Mouse (Mus musculus) embryonic stem cell, embryonic (primary cell): ENCODE data around the gene Tmem51.

ENCODE experiments used
- CTCF ChIA-PET, 4 experiments: fragments of 300-600 bp in 2 of 4; fragments of 350-600 bp in 2 of 4; sonication (Branson Sonifier 250); formaldehyde crosslinking; loops; one replicate each; lab custom pipeline; 2022; ENCODE audit warnings: inconsistent platforms in 2 of 4; lab: Charles Lee
- POLR2A ChIA-PET, 4 experiments: fragments of 300-600 bp in 2 of 4; fragments of 350-600 bp in 2 of 4; sonication (Branson Sonifier 250); formaldehyde crosslinking; loops; one replicate each; lab custom pipeline; 2022; ENCODE audit warnings: antibody characterized with exemption in 4 of 4, inconsistent platforms in 1 of 4; lab: Charles Lee

Tmem51 gene

DNA sequence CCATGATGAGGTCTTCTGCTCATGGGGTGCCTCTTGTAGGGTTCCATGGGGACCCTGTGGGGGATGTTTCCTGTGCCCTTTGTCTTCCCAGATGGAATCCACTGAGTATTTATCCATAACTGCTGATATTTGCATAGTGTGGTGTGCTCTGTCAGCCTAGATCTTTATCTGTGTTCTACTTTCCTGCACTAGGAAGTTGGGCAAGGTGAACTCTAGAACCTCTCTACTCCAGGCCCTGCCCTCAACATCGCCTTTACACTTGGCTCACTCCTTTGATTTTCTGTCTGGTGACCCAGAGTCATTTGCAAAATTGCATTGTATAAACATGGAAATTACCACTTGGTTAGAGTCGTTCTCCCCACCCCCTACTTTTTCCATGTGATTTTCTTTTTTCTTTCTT, 59.6 kb downstream of the Tmem51 start:
- POLR2A ChIA-PET, result interaction anchor here in 3 of 4 experiments (0.9 to 1.6 kb wide), 5 partner anchors 10 to 52 kb away, joined by 3 to 6 read pairs (median 5); partner anchors contain the start of gene Fhad1 (in 2 of the 3)
- CTCF ChIA-PET, result interaction anchor here in 1 of 4 experiments (1.7 kb wide), 1 partner anchor 19 kb away, joined by 6 read pairs; no protein-coding TSS in a partner anchor

DNA sequence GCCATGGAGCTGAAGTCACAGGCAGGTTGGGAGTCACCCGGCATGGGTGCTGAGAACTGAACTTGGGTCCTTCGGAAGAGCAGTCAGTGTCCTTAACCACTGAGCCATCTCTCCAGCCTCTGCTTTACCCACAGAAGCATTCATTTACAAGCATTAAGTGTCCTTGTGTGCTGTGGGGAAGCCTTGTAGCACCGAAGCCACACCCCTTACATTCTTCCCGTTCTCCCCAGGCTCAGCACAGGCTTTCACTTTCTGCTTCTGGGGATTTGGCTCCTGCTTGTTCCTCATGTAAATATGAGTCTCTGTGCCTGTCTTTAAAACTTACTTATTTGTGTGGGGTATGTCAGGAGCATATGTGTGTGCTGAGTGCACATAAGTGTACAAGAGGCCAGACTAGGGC, 60.9 kb downstream of the Tmem51 start:
- POLR2A ChIA-PET, result interaction anchor here in 3 of 4 experiments (0.8 to 1.6 kb wide), 7 partner anchors 9 to 54 kb away, joined by 3 to 6 read pairs (median 3); partner anchors contain the start of gene Fhad1 (in 1 of the 3)
- CTCF ChIA-PET, result interaction anchor here in 1 of 4 experiments (0.6 kb wide), 1 partner anchor 18 kb away, joined by 3 read pairs; no protein-coding TSS in a partner anchor

DNA sequence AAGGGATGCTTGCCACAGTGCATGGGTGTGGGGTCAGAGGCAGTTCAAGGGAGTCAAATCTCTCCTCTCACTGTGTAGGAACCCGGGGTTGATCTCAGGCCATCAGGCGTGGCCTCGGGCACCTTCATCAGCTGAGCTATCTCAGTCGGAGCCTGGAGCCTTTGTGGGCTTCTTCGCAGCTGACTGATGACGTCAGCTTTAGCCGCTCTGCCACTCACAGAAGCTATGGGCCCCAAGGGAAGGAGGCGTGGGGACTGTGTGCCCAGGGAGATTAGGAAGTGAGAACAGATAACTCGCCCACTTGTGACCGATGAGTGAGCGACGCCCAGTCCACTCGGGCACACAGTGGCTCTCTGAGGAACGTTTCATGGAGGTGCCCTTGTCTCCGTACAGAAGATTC, 66.4 kb downstream of the Tmem51 start:
- CTCF ChIA-PET, result interaction anchor here in 3 of 4 experiments (0.6 to 2.1 kb wide), 6 partner anchors 12 to 331 kb away, joined by 3 to 8 read pairs (median 4); no protein-coding TSS in a partner anchor
- POLR2A ChIA-PET, result interaction anchor here in 3 of 4 experiments (0.6 to 5.2 kb wide), 23 partner anchors 8 to 1202 kb away, joined by 3 to 37 read pairs (median 4); partner anchors contain the start of gene Tmem51 (in 1 of the 3)

DNA sequence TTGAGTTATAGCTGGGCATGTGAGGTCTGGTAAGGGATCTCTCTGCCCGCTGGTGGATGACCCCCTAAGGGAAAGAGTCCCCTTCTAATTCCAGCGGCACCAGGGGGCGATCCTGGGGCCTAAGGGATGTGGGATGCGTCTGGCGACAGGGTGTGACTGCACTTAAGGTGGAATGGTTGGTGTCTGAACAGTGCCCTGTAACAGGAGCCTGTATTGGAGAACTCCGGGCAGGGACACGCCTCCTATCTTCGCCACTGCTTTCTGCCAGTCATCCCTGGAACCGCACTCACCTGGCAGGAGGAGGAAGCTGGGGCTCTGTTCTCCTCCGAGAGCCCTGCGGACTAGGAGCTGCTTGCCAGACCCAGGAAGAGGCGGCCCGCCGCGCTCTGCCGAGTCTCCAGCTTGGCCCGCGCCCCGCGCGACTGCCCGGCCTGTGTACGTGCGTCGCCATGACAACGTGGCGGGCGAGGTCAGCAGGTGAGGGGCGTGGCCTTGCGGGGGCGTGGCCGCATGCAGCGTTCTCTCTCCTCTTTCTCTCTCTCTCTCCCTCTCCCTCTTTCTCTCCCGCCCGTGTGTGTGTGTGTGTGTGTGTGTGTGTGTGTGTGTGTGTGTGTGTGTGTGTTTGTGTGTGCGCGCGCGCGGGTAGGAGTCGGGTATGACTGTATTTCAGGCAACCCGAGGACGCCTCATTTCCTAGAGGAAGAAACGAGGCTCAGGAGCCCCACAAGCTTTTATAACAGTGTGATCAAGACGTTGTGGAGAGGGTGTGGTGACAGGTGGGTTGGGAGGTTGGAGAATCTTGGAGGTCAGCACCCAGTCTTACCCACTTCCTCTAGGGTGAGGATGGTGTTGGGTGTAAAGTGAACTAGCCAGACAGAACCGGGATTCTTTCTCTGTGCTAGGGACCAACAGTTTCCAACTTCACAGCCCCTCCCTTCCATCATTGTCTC, 69.2 kb downstream of the Tmem51 start, which contains the start of gene Fhad1:
Gene Fhad1 (minus strand): TSS at position 424 of the 950 bp plus-strand sequence.
- ChIA-PET POLR2A (interaction anchor here (0.6 to 5.2 kb wide), 47 partner anchors 9 to 373 kb away, joined by 3 to 37 read pairs (median 4); partner anchors contain the start of gene Tmem51 (in 1 of the 4)), CTCF (interaction anchor here (0.6 to 2.9 kb wide), 11 partner anchors 9 to 468 kb away, joined by 3 to 15 read pairs (median 4); no protein-coding TSS in a partner anchor)

DNA sequence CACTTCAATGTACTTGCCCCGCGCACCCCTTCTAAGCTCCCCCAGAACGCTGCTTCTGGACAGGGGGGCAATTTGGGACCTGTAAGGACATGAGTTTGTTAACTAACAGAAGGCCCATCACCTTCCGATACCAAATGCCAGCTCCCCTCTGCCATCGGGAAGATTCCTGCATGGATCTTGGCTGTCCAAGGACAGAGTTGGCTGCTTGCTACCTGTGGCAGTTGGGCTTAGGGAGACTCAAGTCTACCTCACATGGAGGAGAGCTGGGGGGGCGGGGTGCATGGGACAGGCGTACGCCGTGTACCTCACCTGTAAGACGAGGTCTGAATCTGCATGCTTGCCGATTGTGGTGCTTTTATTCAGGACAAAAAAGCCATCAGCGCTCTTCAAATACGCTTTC, 72.9 kb downstream of the Tmem51 start:
- ChIA-PET POLR2A (interaction anchor here in 3 of 4 experiments (0.5 to 10.3 kb wide), 34 partner anchors 10 to 727 kb away, joined by 3 to 92 read pairs (median 3); no protein-coding TSS in a partner anchor), CTCF (interaction anchor here (0.6 to 1.6 kb wide), 12 partner anchors 16 to 581 kb away, joined by 3 to 7 read pairs (median 3); partner anchors contain the start of gene Tmem51 (in 1 of the 4))

DNA sequence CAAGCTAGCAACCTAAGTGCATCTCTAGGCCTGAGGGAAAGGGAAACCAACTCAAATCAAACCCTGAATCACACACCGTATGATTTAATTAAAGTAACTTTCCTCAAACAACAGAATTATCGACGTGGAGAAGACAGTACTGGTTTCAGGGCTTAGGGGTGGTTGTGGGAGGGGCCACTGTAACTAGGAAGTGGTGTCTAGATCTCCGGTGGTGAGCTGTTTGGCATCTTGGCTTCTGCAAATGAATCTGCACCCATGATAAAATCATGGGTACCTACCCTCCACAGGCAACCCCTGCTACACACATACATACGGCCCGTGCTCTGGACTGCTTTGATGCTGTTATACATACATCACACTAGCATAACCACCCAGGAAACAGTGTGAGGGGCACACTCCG, 73.7 kb downstream of the Tmem51 start:
- CTCF ChIA-PET, result interaction anchor here (0.6 to 1.6 kb wide), 12 partner anchors 15 to 842 kb away, joined by 3 to 8 read pairs (median 3); partner anchors contain the start of gene Tmem51 (in 1 of the 4)
- POLR2A ChIA-PET, result interaction anchor here in 3 of 4 experiments (0.5 to 10.3 kb wide), 28 partner anchors 11 to 724 kb away, joined by 3 to 92 read pairs (median 4); no protein-coding TSS in a partner anchor

DNA sequence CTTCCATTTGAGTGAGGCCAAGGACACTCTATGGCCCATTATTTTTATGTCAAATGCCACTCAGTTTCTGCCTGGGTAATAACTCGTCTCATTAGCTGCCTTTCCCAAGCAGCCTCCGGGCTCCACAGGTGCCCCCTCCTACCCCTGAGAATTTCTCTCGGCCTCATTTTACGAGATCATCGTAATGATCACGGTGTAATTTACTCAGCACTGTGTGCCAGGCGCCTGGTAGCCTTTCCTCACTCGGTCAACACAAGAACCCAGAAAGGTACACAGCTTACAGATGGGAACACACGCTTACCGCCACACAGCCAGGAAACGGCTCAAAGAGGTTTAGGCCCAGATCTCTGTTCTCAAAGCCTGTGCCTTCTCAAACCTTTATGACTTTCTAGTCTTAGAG, 75.9 kb downstream of the Tmem51 start:
- ChIA-PET CTCF (interaction anchor here in 2 of 4 experiments (0.6 to 1.7 kb wide), 4 partner anchors 10 to 1341 kb away, joined by 3 to 4 read pairs (median 3); no protein-coding TSS in a partner anchor), POLR2A (interaction anchor here in 3 of 4 experiments (0.5 to 10.3 kb wide), 7 partner anchors 35 to 1305 kb away, joined by 3 to 92 read pairs (median 3); no protein-coding TSS in a partner anchor)

DNA sequence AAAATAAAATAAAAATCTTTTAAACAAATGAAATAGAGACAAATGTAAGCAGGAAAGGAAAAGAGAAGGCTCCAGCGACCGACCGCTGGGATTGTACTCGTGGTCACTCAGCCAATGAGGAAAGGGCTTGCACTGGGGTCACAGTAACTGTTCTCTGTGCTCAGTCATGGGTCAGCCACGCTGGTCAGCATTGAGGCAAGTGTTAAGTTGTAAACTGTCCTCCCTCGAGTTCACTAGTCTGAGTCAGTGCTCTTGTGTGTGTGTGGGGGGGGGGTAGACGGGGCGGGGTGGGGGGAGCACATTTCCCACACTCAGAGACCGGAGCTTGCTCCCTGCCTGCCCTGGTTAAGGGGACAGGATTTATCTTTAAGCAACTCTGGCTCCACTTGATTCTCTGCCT, 83.5 kb downstream of the Tmem51 start:
- POLR2A ChIA-PET, result interaction anchor here in 1 of 4 experiments (0.9 kb wide), 1 partner anchor 70 kb away, joined by 3 read pairs; no protein-coding TSS in a partner anchor
- CTCF ChIA-PET, result interaction anchor here in 1 of 4 experiments (0.6 kb wide), 1 partner anchor 636 kb away, joined by 8 read pairs; no protein-coding TSS in a partner anchor

DNA sequence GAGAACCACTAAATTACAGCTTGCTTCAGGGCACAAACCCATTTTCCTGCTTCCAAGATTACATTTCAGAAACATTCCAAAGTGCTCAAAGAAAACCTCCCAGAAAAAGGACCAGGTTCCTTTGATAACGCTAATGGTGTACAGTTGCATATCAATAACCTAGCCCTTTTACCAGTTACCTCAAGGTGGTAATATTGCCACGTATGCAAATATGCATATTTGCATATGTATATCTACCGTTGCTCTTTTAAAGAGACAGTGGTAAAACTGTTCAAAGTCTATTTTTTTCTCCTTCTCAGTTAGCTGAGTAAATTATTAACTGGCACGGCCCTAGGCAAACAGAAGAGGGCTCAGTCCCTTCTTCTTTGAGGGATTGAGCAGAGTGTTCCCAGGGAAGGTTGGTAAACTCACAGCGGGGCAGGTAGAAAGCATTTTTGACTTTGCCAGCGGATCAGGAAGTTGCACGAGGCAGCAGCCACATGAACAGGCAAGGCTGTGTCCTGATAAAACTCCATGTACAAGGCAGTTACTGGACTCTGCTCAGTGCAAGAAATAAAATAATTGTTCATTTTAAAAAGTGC, 84.5 kb downstream of the Tmem51 start:
- CTCF ChIA-PET, result interaction anchor here (0.6 to 1.7 kb wide), 7 partner anchors 8 to 219 kb away, joined by 3 to 8 read pairs (median 3); partner anchors contain the start of gene Fhad1 (in 1 of the 4)
- POLR2A ChIA-PET, result interaction anchor here in 3 of 4 experiments (0.6 to 2.5 kb wide), 11 partner anchors 11 to 1328 kb away, joined by 3 to 9 read pairs (median 3); partner anchors contain the start of gene Fhad1 (in 1 of the 3)

DNA sequence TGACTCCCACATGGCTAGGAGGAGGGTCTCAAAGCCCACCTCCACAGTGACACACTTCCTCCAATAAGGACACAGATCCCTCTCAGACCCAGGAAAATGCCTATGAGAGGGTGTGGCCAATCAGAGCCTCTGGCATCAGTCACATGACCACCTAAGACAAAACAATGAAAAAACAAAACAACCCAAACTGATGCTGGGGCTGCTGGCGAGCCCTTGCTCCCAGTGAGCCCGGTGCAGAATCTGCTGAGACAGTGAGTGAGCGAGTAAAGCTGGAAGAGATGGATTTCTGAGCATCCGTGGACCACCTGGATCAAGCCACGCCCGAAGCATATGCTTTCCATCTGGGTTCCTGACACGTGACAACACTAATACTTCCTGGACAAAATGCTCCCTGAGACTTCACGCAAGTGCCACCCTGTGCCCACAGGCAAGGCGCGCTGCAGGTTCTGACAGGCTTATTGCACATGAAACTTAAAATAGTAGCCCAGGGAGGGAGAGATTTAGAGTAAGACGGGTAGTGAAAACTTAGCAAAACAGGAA, 85.8 kb downstream of the Tmem51 start:
- CTCF ChIA-PET, result interaction anchor here in 1 of 4 experiments (1.6 to 1.7 kb wide), 2 partner anchors 9 to 17 kb away, joined by 4 read pairs; partner anchors contain the start of gene Fhad1
- POLR2A ChIA-PET, result interaction anchor here in 2 of 4 experiments (0.7 to 2.5 kb wide), 10 partner anchors 15 to 157 kb away, joined by 3 to 9 read pairs (median 3); partner anchors contain the start of gene Fhad1 (in 2 of the 2)

DNA sequence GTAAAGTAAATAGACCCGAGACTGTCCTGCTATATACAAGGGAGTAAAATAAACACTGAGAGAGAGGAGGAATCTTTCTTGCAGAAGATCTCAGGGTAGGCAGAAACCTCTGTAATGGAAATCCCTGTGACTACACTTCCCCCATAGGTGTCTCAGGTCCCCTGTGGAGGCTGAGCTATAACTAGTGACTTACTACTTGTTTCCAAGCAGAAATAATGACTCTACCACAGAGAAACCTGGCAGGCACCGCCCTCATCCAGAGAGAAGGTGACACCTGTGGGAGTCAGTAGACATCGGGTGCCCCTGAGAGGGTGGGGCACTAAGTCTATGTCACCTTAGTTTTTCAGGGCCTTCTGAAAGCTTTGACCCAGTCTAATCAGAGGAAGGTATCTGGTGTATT, 87.2 kb downstream of the Tmem51 start:
- ChIA-PET CTCF (interaction anchor here in 1 of 4 experiments (0.6 kb wide), 1 partner anchor 10 kb away, joined by 3 read pairs; no protein-coding TSS in a partner anchor), POLR2A (interaction anchor here in 2 of 4 experiments (0.6 to 1.3 kb wide), 2 partner anchors 14 to 142 kb away, joined by 3 read pairs; no protein-coding TSS in a partner anchor)

DNA sequence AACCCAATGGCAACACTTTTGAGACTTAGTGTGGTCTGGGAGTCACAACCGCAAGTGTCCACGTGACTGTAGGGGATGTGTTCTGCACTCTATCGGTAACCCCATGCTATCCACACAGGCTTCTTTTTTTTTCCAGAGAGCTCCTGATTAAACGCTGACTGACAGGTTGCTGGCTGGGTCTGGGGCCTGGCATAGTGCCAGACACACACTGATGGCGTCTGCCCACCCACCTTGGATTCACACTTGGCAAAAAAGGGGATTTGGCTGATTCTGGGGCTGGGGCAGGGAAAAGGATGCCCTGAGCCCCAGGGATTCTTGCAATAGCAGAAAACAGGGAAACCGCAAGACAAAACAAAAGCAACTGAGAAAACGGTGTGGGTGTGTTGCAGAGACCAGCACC, 88.0 kb downstream of the Tmem51 start:
- POLR2A ChIA-PET, result interaction anchor here in 1 of 4 experiments (0.6 to 1.0 kb wide), 3 partner anchors 74 to 142 kb away, joined by 3 read pairs; no protein-coding TSS in a partner anchor
- CTCF ChIA-PET, result no interaction called here

DNA sequence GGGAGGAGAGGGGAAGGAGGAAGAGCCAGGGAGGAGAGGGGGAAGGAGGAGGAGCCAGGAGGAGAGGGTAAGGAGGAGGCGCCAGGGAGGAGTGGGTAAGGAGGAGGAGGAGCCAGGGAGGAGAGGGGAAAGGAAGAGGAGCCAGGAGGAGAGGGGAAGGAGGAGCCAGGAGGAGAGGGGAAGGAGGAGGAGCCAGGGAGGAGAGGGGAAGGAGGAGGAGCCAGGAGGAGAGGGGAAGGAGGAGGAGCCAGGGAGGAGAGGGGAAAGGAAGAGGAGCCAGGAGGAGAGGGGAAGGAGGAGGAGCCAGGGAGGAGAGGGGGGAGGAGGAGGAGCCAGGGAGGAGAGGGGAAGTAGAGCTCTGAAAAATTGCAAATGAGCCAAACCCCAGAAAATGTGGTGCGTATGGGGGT, 90.0 kb downstream of the Tmem51 start:
- POLR2A ChIA-PET, result interaction anchor here (0.6 to 1.9 kb wide), 20 partner anchors 9 to 355 kb away, joined by 3 to 11 read pairs (median 4); partner anchors contain the start of genes Fhad1 (in 1 of the 4) and Tmem51 (in 1 of the 4)
- CTCF ChIA-PET, result interaction anchor here in 3 of 4 experiments (0.6 to 1.7 kb wide), 9 partner anchors 8 to 404 kb away, joined by 3 to 6 read pairs (median 4); no protein-coding TSS in a partner anchor

DNA sequence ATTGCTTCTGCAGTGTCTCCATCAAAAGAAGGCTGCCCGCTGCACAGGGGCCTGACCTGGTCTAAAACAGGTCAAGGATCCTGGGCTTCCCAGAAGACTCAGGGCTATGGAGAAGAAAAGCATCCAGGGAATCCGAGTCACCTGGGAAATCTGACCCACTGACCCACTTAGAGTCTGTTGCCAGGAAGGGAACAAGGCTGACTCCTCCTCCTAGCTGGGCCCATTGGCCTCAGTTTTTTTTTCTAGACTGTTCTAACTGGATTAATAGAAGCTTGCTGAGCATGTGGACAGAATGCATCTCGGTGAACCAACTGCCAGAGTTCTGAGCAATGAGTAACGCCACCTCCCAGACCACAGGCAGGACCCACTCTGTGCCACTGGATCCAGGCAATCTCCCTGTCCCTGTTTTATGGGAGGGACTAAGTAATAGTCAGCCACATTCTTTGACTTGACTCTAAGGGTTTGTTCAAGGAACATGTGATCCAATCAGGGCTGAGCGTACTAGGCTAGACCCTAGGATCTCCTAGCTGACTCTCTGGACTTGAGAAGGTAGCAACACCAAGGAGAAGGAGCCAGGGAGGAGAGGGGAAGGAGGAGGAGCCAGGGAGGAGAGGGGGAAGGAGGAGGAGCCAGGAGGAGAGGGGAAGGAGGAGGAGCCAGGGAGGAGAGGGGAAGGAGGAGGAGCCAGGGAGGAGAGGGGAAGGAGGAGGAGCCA, 90.6 kb downstream of the Tmem51 start:
- CTCF ChIA-PET, result interaction anchor here in 3 of 4 experiments (0.5 to 1.7 kb wide), 14 partner anchors 10 to 781 kb away, joined by 3 to 8 read pairs (median 4); no protein-coding TSS in a partner anchor
- POLR2A ChIA-PET, result interaction anchor here in 3 of 4 experiments (0.6 to 1.9 kb wide), 20 partner anchors 9 to 174 kb away, joined by 3 to 11 read pairs (median 4); partner anchors contain the start of genes Fhad1 (in 1 of the 3) and Tmem51 (in 1 of the 3)

DNA sequence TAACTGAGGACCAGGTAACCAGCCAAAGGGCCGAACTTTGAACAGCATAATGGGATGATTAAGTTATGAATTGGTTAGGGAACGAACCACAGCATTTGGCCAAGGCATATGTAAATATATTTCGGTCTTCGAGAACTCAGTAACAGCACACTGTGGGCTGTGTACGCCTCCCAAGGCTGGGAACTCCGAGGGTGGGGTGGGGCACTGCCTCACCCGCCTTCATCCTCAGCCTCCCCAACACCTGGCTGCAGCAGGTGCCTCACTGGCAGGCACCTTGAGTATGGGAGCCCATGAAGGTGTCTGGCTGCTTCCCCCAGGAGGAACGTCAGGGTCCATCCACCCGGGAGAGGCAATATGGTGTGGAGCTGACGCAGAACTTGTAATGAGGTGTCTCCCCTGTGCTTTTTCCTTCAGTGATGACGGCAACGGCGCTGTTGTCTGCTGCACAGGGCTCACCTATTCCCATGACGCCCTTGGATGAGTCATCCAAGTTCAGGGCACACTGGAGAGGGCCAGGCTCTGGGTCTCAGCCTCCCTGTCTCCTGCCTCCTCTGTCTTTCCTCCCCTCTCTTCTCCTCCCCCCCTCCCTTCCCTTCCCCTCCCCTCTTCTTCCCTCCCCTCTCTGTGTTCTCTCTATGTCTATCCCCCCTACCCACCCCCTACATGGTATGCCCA, 91.4 kb downstream of the Tmem51 start:
- ChIA-PET CTCF (interaction anchor here in 1 of 4 experiments (0.8 to 0.9 kb wide), 2 partner anchors 9 to 563 kb away, joined by 3 to 8 read pairs; no protein-coding TSS in a partner anchor), POLR2A (interaction anchor here in 2 of 4 experiments (0.7 to 1.4 kb wide), 4 partner anchors 9 to 92 kb away, joined by 3 to 5 read pairs (median 4); partner anchors contain the start of gene Tmem51 (in 1 of the 2))
